Mouse (Mus musculus) C2C12 (cell line): ENCODE results near the gene Grik3.

Experiments
- CTCF ChIP-seq: IDR thresholded peaks from one replicate; pipeline ENCODE4 v1.5.1; 2011; ENCODE audit not compliant: control insufficient read depth, insufficient read depth, insufficient read length
- USF1 ChIP-seq: IDR thresholded peaks from one replicate; pipeline ENCODE4 v1.6.1; 2011; ENCODE audit warnings: low read depth, mild to moderate bottlenecking, control low read depth, moderate library complexity

GRCm38 (mm10) chr4:125640921-125641663, 150.6 kb downstream of the Grik3 start:
- TF ChIP-seq CTCF (no peak), USF1 (no peak)
